Mouse (Mus musculus): ENCODE measurements around the gene Cmklr1. TPM values are rescaled to one million over a fixed set of nuclear protein-coding genes. Genes with fewer than 3 reads are reported as not detected.

The Cmklr1 gene
- 1.7 and 1.9 TPM in 2 replicates for polyA plus RNA-seq (2015; fragmentation: Nextera tagmentation; extraction: Ambion mirVana)

DNA sequence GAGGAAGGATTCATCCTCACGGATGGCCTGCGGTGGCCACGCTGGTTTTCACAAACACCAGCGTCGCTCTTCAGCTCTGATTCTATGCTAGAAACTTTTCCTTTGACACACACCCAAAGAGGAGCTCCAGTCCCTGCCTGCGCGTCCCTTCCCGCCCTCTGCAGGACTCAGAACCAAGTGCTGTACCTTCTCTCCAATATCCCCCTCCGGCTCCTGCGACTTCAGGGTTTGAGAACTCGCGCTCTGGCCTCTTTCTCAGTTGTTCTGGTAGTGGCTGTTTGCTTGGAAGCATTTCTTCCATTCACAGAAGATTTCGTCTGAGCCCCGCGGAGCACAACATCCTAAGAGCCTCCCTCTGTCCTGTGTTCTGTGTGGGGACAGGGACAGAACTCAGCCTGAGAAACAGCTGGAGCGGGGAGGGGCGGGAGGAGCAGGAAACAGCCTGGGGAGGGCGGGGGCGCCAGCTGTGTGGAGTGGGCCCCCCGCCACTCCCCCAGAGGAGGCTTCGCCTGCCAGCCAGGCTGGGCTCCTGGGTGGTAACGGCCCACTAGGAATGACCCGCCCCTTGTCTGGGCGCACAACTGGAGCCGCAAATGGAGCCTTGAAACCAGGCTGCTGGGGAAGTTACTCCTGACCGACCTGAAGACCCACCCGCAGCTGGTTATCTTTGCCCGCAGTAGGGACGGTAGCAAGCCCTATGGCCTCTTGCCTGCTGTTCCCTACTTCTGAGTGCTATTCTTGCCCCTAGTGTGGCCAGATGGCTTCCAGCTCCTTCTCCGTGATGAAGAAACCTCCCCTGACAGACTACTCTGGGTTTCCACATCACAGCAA, at the start of gene Cmklr1:
Gene Cmklr1 (minus strand): TSS at position 392 of the 831 bp plus-strand sequence.
- H3K9ac ChIP-seq, result no peak within 1 kb of the TSS
- H3K4me1 ChIP-seq (replicated peaks), result no peaks in the 10 kb centered on the region
- H3K4me2 ChIP-seq, result peak within 1 kb of the TSS; percentile 14
- WGBS (ENCODE audit: insufficient replicate concordance), result 5% methylated on average over 30 of the region's 30 CpGs
- H3K27ac ChIP-seq (replicated peaks), result no peak within 1 kb of the TSS
- no peak for ATAC-seq (ENCODE audit: insufficient read depth)
- peaks cover 15% of the 10 kb centered on the region for H3K27me3 ChIP-seq
- no peaks in the 10 kb centered on the region for H3K9me3 ChIP-seq (replicated peaks)
- 0 out of 2 replicates have a peak within 1 kb of the TSS, but pooled peaks have one; percentile 1 for H3K4me3 ChIP-seq (replicated peaks)
- H3K36me3 ChIP-seq (replicated peaks), result no peaks in the 10 kb centered on the region

DNA sequence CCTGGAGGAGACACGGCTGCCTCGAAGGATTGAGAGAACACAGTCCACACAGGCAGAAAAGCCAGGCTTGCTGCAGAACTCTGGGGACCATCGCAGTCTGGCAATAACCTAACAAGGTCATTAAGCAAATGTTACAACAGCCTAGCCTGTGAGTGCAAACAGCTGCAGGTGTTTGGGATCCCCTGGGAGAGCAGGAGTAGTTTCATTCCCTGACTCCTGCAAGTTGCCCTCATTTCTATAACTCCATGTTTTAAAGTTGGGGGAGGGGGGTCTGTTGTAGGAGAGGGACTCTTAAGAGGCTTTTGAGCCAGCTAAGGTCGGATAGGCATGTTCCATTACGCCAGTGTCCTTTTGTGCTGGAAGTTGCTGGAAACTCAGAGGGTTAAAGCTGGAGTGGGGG, 44.2 kb upstream of the Cmklr1 start:
- WGBS (ENCODE audit: insufficient replicate concordance), result 38% methylated on average over 5 of the region's 5 CpGs
- Histone ChIP-seq H3K4me1 (replicated peaks) (no peaks in the 10 kb centered on the region), H3K27ac (replicated peaks) (no peak overlapping the region), H3K27me3 (no peaks in the 10 kb centered on the region), H3K36me3 (replicated peaks) (no peaks in the 10 kb centered on the region), H3K4me3 (replicated peaks) (no peak overlapping the region), H3K9ac (no peak overlapping the region), H3K9me3 (replicated peaks) (no peaks in the 10 kb centered on the region), H3K4me2 (no peak overlapping the region)
- no peak for ATAC-seq (ENCODE audit: insufficient read depth)

DNA sequence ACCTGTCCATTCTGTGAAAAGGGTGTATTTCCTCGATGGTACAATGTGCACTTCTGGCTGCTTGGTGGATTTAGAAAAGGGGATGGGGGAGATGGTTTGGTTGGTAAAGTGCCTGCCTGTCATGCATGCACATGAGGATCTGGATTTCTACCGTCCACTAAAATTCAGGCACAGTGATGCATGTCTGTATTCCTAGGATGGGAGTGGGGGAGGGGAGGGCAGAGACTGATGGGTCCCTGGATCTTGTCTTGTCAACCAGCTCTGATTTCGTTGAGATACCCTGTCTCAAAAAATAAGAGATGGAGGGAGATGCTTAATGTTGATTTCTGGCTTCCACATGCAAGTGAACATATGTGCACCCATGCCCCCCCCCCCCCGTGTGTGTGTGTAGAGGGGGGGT, 43.8 kb upstream of the Cmklr1 start:
- Histone ChIP-seq H3K36me3 (replicated peaks) (no peaks in the 10 kb centered on the region), H3K9me3 (replicated peaks) (no peaks in the 10 kb centered on the region), H3K4me3 (replicated peaks) (no peak overlapping the region), H3K4me1 (replicated peaks) (no peaks in the 10 kb centered on the region), H3K27me3 (no peaks in the 10 kb centered on the region), H3K9ac (no peak overlapping the region), H3K4me2 (no peak overlapping the region), H3K27ac (replicated peaks) (no peak overlapping the region)
- no peak for ATAC-seq (ENCODE audit: insufficient read depth)
- 50% methylated on average over 4 of the region's 4 CpGs for WGBS (ENCODE audit: insufficient replicate concordance)

DNA sequence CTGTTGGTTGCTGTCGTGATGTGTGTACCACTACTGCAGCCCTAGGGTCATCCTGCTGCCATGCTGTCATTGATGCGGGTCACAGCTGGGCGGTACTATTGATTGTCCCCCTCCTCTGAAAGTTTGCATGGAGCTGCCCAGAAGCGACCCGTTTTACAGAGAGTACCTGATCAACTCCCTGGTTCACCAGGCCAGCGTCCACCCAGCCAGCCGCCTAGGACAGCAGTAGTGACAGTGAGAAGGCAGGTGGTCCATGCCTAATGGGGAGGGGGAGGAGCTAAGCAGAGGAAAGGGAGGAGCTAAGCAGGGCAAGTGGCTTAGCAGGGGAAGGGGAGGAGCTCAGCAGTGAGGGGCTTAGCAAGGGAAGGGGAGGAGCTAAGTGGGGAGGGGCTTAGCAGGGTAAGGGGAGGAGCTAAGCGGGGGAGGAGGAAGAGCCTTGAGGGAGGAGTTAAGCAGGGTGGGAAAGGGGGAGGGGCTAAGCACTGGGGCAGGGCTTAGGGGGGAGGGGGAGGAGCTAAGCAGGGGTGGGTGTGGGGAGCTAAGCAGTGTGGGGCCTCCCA, 43.0 kb upstream of the Cmklr1 start:
- WGBS (ENCODE audit: insufficient replicate concordance), result 66% methylated on average over 8 of the region's 8 CpGs
- Histone ChIP-seq H3K27me3 (no peaks in the 10 kb centered on the region), H3K27ac (replicated peaks) (no peak overlapping the region), H3K4me3 (replicated peaks) (no peak overlapping the region), H3K9ac (no peak overlapping the region), H3K36me3 (replicated peaks) (no peaks in the 10 kb centered on the region), H3K4me1 (replicated peaks) (no peaks in the 10 kb centered on the region), H3K9me3 (replicated peaks) (no peaks in the 10 kb centered on the region), H3K4me2 (no peak overlapping the region)
- no peak for ATAC-seq (ENCODE audit: insufficient read depth)

DNA sequence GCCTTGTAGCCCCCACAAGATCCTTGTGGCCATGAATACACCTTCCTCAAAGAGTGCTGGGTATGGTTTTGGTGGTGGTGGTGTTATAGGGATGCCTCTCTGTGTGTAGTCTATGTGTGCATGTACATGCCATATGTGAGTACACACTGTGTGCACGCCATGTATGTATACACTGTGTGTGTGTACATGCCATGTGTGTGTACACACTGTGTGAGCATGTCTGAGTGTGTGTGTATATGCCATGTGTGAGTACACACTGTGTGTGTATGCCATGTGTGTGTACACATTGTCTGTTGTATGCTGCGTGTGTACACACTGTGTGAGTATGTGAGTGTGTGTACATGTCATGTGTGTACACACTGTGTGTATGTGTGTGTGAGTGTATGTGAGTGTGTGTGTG, 40.6 kb upstream of the Cmklr1 start:
- H3K9me3 ChIP-seq (replicated peaks), result no peaks in the 10 kb centered on the region
- no peak for ATAC-seq (ENCODE audit: insufficient read depth)
- H3K36me3 ChIP-seq (replicated peaks), result no peaks in the 10 kb centered on the region
- no peak overlapping the region for H3K27ac ChIP-seq (replicated peaks)
- H3K4me2 ChIP-seq, result no peak overlapping the region
- 56% methylated on average over 2 of the region's 2 CpGs for WGBS (ENCODE audit: insufficient replicate concordance)
- no peak overlapping the region for H3K4me3 ChIP-seq (replicated peaks)
- no peak overlapping the region for H3K9ac ChIP-seq
- no peaks in the 10 kb centered on the region for H3K4me1 ChIP-seq (replicated peaks)
- no peaks in the 10 kb centered on the region for H3K27me3 ChIP-seq

DNA sequence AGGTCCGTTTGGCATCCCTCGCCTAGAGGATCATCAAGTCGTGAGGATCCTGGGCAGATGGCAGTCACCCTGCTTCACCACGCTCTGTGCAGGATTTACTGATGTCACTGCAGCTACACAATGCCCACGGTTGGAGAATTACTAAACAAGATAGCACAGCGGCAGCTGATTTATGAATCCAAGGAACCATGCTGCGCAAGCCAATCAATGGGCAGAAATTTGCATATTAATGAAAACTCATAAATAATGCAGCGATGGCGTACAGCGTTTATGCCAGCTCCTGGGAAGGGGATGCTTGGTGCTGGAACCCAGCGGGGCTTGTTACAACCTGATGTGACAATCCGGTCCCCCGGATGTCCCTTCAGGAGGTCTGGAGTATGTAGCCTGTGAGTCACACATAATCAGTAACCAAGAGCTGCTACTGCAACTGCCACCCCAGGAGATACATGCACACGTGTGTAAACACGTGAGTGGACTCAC, 39.9 kb upstream of the Cmklr1 start:
- H3K4me2 ChIP-seq, result no peak overlapping the region
- H3K27ac ChIP-seq (replicated peaks), result no peak overlapping the region
- H3K9ac ChIP-seq, result no peak overlapping the region
- no peak overlapping the region for H3K4me3 ChIP-seq (replicated peaks)
- no peaks in the 10 kb centered on the region for H3K4me1 ChIP-seq (replicated peaks)
- no peaks in the 10 kb centered on the region for H3K27me3 ChIP-seq
- ATAC-seq (ENCODE audit: insufficient read depth), result no peak
- WGBS (ENCODE audit: insufficient replicate concordance), result 71% methylated on average over 15 of the region's 15 CpGs
- H3K9me3 ChIP-seq (replicated peaks), result no peaks in the 10 kb centered on the region
- no peaks in the 10 kb centered on the region for H3K36me3 ChIP-seq (replicated peaks)

DNA sequence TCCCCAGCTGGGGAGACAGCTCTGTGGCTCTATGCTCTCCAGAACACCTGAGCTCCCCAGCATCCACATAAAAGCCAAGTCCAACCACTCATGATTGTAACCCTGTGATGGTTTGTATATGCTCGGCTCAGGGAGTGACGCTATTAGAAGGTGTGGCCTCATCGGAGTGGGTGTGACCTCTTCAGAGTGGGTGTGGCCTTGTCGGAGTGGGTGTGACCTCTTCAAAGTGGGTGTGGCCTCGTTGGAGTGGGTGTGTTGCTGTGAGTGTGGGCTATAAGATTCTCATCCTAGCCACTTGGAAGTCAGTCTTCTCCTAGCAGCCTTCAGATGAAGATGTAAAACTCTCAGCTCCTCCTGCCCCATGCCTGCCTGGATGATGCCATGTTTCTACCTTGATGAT, 37.3 kb upstream of the Cmklr1 start:
- 65% methylated on average over 5 of the region's 5 CpGs for WGBS (ENCODE audit: insufficient replicate concordance)
- ATAC-seq (ENCODE audit: insufficient read depth), result no peak
- no peak overlapping the region for H3K27ac ChIP-seq (replicated peaks)
- H3K4me3 ChIP-seq (replicated peaks), result no peak overlapping the region
- H3K9ac ChIP-seq, result no peak overlapping the region
- no peaks in the 10 kb centered on the region for H3K9me3 ChIP-seq (replicated peaks)
- H3K27me3 ChIP-seq, result no peaks in the 10 kb centered on the region
- no peaks in the 10 kb centered on the region for H3K4me1 ChIP-seq (replicated peaks)
- H3K4me2 ChIP-seq, result no peak overlapping the region
- H3K36me3 ChIP-seq (replicated peaks), result no peaks in the 10 kb centered on the region

DNA sequence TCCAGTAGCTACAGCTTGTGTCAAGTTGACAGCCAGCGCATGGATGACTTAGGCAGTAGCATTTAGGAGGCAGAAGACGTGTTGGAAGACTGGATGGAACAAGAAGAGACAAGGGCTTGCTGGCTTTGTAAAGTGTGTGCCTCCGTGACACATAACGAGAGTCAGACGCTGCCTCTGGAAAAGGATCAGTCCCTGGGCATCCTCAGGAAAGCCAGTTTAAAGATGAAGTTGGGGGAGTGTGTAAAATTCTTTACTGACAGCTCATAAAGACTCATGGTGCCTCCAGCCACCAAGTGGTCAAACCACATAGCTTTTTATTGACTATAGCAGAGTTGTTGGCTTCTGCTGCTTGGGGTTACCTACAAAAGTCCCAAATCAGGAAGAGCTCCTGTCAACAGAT, 35.2 kb upstream of the Cmklr1 start:
- H3K9ac ChIP-seq, result no peak overlapping the region
- H3K27me3 ChIP-seq, result no peaks in the 10 kb centered on the region
- H3K9me3 ChIP-seq (replicated peaks), result no peaks in the 10 kb centered on the region
- H3K4me3 ChIP-seq (replicated peaks), result no peak overlapping the region
- H3K27ac ChIP-seq (replicated peaks), result no peak overlapping the region
- 55% methylated on average over 5 of the region's 5 CpGs for WGBS (ENCODE audit: insufficient replicate concordance)
- H3K36me3 ChIP-seq (replicated peaks), result no peaks in the 10 kb centered on the region
- no peak for ATAC-seq (ENCODE audit: insufficient read depth)
- H3K4me2 ChIP-seq, result no peak overlapping the region
- H3K4me1 ChIP-seq (replicated peaks), result no peaks in the 10 kb centered on the region

DNA sequence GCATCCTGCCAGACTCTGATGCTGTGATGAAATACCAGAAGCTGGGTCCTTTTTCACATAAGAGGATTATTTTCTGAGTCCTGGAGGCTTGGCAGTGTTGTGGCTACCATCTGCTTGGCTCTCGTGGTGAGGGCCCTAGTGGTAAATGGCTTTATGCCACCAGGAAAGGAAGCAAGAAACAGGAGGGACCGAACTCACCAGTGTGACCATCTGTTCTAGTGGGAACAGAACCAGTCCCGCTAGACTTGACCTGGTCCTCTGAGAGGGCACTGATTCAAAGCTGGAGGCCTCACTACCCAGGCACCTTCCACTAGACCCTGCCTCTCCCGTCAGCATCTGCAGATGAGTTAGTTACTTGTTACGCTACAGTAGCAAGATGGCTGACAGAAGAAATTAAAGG, 33.0 kb upstream of the Cmklr1 start:
- Histone ChIP-seq H3K9me3 (replicated peaks) (no peaks in the 10 kb centered on the region), H3K27me3 (no peaks in the 10 kb centered on the region), H3K27ac (replicated peaks) (no peak overlapping the region), H3K4me1 (replicated peaks) (no peaks in the 10 kb centered on the region), H3K4me2 (no peak overlapping the region), H3K36me3 (replicated peaks) (no peaks in the 10 kb centered on the region), H3K4me3 (replicated peaks) (no peak overlapping the region), H3K9ac (no peak overlapping the region)
- 62% methylated on average over 5 of the region's 5 CpGs for WGBS (ENCODE audit: insufficient replicate concordance)
- ATAC-seq (ENCODE audit: insufficient read depth), result no peak

DNA sequence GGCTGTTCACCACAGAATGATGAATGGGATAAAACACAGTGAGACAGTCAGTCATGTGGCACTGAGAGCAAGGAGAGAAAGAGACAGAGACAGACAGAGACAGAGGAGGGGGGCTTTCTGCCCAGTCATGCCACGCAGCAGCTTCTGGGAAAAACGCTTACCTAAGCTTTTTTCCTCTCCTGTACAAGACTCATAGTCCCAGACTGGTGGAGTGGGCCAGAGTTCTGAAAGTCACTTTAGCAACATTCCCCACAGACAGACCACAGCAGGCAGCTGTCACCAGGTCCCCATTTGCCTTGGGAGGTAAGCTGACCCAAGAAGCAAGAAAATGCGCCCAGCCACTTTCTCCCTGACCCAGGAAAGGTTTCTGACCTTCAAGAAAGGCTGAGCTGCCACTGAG, 32.2 kb upstream of the Cmklr1 start:
- H3K36me3 ChIP-seq (replicated peaks), result no peaks in the 10 kb centered on the region
- no peaks in the 10 kb centered on the region for H3K9me3 ChIP-seq (replicated peaks)
- no peak overlapping the region for H3K27ac ChIP-seq (replicated peaks)
- H3K4me1 ChIP-seq (replicated peaks), result no peaks in the 10 kb centered on the region
- 53% methylated on average over 3 of the region's 3 CpGs for WGBS (ENCODE audit: insufficient replicate concordance)
- no peak overlapping the region for H3K4me2 ChIP-seq
- no peak for ATAC-seq (ENCODE audit: insufficient read depth)
- no peak overlapping the region for H3K9ac ChIP-seq
- H3K4me3 ChIP-seq (replicated peaks), result no peak overlapping the region
- no peaks in the 10 kb centered on the region for H3K27me3 ChIP-seq

DNA sequence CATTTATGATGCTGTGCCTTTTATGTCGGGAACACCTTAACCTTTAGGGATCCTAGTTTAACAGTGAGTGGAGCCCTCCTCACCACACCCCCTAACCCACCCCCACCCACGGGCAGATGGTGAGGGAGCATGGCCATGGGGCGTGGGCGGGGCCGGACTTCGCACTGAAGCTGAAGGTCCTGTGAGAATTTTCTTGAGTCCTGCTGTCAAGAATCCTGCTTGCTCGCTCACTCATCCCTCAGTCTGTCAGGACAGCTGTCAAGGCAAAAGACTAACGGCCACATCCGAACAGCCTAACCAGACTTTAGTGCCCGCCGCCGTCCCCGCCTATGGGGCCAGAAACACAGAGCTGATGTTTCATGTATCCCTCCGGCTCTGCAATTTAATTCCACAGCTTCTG, 31.0 kb upstream of the Cmklr1 start:
- H3K4me1 ChIP-seq (replicated peaks), result no peaks in the 10 kb centered on the region
- H3K27me3 ChIP-seq, result no peaks in the 10 kb centered on the region
- H3K27ac ChIP-seq (replicated peaks), result no peak overlapping the region
- no peaks in the 10 kb centered on the region for H3K36me3 ChIP-seq (replicated peaks)
- no peak for ATAC-seq (ENCODE audit: insufficient read depth)
- H3K9me3 ChIP-seq (replicated peaks), result no peaks in the 10 kb centered on the region
- 72% methylated on average over 14 of the region's 14 CpGs for WGBS (ENCODE audit: insufficient replicate concordance)
- H3K4me2 ChIP-seq, result no peak overlapping the region
- no peak overlapping the region for H3K4me3 ChIP-seq (replicated peaks)
- H3K9ac ChIP-seq, result no peak overlapping the region
